Mouse (Mus musculus): ENCODE measurements at regions not wholly inside any gene's neighbourhood (a gene's known extent, or its start where the extent isn't known, plus 50 kb on each side); places are given as distances from the start of the nearest gene placed in this dataset.

DNA sequence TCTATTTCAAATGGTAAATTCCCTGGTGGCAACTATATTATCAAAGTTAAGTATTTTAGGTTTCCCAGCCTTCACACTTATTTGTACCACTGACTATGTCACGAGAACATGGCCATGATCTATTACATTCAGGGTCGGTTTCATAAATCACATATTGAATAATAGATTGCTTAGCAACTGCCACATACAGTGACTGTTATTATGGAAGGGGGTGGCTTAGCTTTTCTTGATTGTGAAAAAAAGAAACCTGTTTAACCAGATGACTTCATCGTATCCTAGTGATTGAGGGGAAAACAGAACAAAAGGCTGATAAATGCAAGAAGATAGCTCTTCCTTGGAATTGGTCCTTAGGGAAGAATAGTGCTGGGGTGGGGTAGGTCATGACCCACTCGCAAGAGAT lies 76.0 kb upstream of the Palmd start:
- no peak for TF ChIP-seq POLR2A (IDR thresholded peaks at IDR 0.05; ENCODE audit: extremely low read depth, insufficient read depth, low read length)
- no peak for TF ChIP-seq CTCF (IDR thresholded peaks at IDR 0.05; ENCODE audit: low read depth, low read length)

Measured in liver, adult 2 months (tissue).